Mouse (Mus musculus): ENCODE data around the gene Selp.

DNA sequence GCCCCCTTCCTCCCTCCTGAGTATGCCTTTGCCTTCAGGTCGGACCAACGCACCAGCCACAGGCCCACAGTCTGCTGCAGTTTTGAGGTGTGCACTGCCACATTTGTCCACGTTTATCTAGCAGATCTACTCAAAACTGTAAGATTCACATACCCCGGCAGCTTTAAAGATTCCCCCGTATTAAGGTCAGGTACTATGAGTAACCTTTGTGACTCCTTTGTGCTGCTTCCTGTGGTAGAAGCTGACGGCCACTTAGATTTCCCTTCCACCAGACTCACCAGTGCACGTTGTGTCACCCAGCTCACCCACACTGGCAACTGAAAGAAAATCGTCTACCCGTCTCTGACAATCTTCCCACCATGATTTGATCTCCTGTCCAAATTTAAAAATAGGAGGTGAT lies 42.0 kb upstream of the Selp start:
- TF ChIP-seq CTCF (conservative IDR thresholded peaks at IDR 0.05; ENCODE audit: low read length) (no peak), POU5F1 (IDR thresholded peaks at IDR 0.05; ENCODE audit: borderline replicate concordance, low read length) (no peak)
